Mouse (Mus musculus): Measurements from ENCODE around the gene Cfap100. TPM values are rescaled to one million over a fixed set of nuclear protein-coding genes. Genes with fewer than 3 reads are reported as not detected.
A peak's percentile ranks its signal among the peaks of the same experiment; 100 is the strongest.

Cfap100 gene
- total RNA-seq, 1 experiment from 2014 or later, result not detected

- no peak; the same call in 1 of the 2 replicates for ATAC-seq (replicated peaks; ENCODE audit: low read depth, poor library complexity, severe bottlenecking)
Measured at GRCm38 (mm10) chr6:90461771-90462170, 33.2 kb upstream of the Cfap100 start.

GRCm38 (mm10) chr6:90461181-90461580, 32.6 kb upstream of the Cfap100 start:
- no peak for ATAC-seq (replicated peaks; ENCODE audit: low read depth, poor library complexity, severe bottlenecking)

- ATAC-seq (replicated peaks; ENCODE audit: low read depth, poor library complexity, severe bottlenecking), result no peak
Measured at GRCm38 (mm10) chr6:90457421-90457820, 28.8 kb upstream of the Cfap100 start.

GRCm38 (mm10) chr6:90453751-90454150, 25.2 kb upstream of the Cfap100 start:
- ATAC-seq (replicated peaks; ENCODE audit: low read depth, poor library complexity, severe bottlenecking), result no peak

GRCm38 (mm10) chr6:90452603-90453002, 24.0 kb upstream of the Cfap100 start:
- no peak for ATAC-seq (replicated peaks; ENCODE audit: low read depth, poor library complexity, severe bottlenecking)

GRCm38 (mm10) chr6:90451512-90451911, 22.9 kb upstream of the Cfap100 start:
- ATAC-seq (replicated peaks; ENCODE audit: low read depth, poor library complexity, severe bottlenecking), result no peak

GRCm38 (mm10) chr6:90450697-90451096, 22.1 kb upstream of the Cfap100 start:
- no peak for ATAC-seq (replicated peaks; ENCODE audit: low read depth, poor library complexity, severe bottlenecking)

GRCm38 (mm10) chr6:90450179-90450578, 21.6 kb upstream of the Cfap100 start:
- 0 out of 2 replicates have a peak, but pooled peaks have one; percentile 50 for ATAC-seq (replicated peaks; ENCODE audit: low read depth, poor library complexity, severe bottlenecking)

- ATAC-seq (replicated peaks; ENCODE audit: low read depth, poor library complexity, severe bottlenecking), result no peak
Measured at GRCm38 (mm10) chr6:90446883-90447282, 18.3 kb upstream of the Cfap100 start.

- ATAC-seq (replicated peaks; ENCODE audit: low read depth, poor library complexity, severe bottlenecking), result no peak
Measured at GRCm38 (mm10) chr6:90437041-90437440, 8.4 kb upstream of the Cfap100 start.

- ATAC-seq (replicated peaks; ENCODE audit: low read depth, poor library complexity, severe bottlenecking), result no peak
Measured at GRCm38 (mm10) chr6:90436192-90436907, 7.8 kb upstream of the Cfap100 start.

- peak; percentile 94 for ATAC-seq (replicated peaks; ENCODE audit: low read depth, poor library complexity, severe bottlenecking)
Measured at GRCm38 (mm10) chr6:90435195-90435618, 6.6 kb upstream of the Cfap100 start.

GRCm38 (mm10) chr6:90434687-90435086, 6.1 kb upstream of the Cfap100 start:
- ATAC-seq (replicated peaks; ENCODE audit: low read depth, poor library complexity, severe bottlenecking), result no peak

GRCm38 (mm10) chr6:90431487-90431886, 2.9 kb upstream of the Cfap100 start:
- ATAC-seq (replicated peaks; ENCODE audit: low read depth, poor library complexity, severe bottlenecking), result no peak

GRCm38 (mm10) chr6:90429911-90430310, 1.3 kb upstream of the Cfap100 start:
- ATAC-seq (replicated peaks; ENCODE audit: low read depth, poor library complexity, severe bottlenecking), result no peak

GRCm38 (mm10) chr6:90426003-90426402, 2.6 kb downstream of the Cfap100 start:
- no peak for ATAC-seq (replicated peaks; ENCODE audit: low read depth, poor library complexity, severe bottlenecking)

GRCm38 (mm10) chr6:90425361-90425760, 3.2 kb downstream of the Cfap100 start:
- ATAC-seq (replicated peaks; ENCODE audit: low read depth, poor library complexity, severe bottlenecking), result no peak

- ATAC-seq (replicated peaks; ENCODE audit: low read depth, poor library complexity, severe bottlenecking), result peak; percentile 98
Measured at GRCm38 (mm10) chr6:90422565-90422964, 6.0 kb downstream of the Cfap100 start.

- no peak for ATAC-seq (replicated peaks; ENCODE audit: low read depth, poor library complexity, severe bottlenecking)
Measured at GRCm38 (mm10) chr6:90411926-90412325, 16.7 kb downstream of the Cfap100 start.

- ATAC-seq (replicated peaks; ENCODE audit: low read depth, poor library complexity, severe bottlenecking), result no peak
Measured at GRCm38 (mm10) chr6:90410972-90411371, 17.6 kb downstream of the Cfap100 start.

GRCm38 (mm10) chr6:90408632-90409031, 20.0 kb downstream of the Cfap100 start:
- no peak for ATAC-seq (replicated peaks; ENCODE audit: low read depth, poor library complexity, severe bottlenecking)

GRCm38 (mm10) chr6:90397291-90397690, 31.3 kb downstream of the Cfap100 start:
- ATAC-seq (replicated peaks; ENCODE audit: low read depth, poor library complexity, severe bottlenecking), result no peak

Measured in common myeloid progenitor, adult 5-6 weeks (primary cell).